Mouse (Mus musculus) monocyte, adult 2 months (primary cell): Measurements from ENCODE around the gene Shc4.

ENCODE experiments used
- DNase-seq, 2 experiments: peaks; one replicate each; pipeline ENCODE4 v3.0.0; 2022; ENCODE audit warnings: low spot score in 2 of 2, low read depth in 1 of 2

Gene Shc4

DNA sequence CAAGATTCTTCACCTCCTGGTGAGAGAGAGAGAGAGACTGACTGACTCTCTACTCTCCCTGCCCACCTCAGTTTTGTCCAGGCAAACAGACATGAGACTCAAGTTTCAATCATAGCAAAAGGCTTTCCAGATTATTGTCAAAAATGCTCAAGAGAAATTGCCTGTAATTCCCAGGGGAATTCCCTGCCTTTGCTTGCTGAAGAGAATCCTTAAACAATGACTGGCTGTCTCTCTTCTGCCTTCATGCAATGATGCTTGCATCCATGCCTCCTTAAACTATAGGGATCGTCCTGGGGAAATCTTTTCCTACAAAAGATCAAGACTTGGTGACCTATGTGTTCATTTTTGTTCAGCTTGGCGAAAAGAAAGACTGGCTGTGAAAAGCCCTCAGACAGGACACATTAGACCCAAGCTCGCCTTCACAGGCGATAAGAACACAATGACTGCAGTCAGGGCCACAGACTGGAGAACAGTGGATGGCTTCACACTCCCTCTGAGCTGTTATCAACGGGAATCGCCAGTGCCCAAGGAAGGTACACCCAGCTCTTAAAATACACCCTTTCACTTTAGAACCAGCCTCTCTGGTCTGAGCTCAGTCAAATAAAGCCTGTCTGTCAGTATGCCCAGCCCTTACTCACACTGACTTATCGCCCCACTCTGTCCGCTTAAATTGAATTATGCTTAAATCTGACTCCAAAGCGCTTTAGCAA, 38.4 kb downstream of the Shc4 start:
- DNase-seq: no peak

DNA sequence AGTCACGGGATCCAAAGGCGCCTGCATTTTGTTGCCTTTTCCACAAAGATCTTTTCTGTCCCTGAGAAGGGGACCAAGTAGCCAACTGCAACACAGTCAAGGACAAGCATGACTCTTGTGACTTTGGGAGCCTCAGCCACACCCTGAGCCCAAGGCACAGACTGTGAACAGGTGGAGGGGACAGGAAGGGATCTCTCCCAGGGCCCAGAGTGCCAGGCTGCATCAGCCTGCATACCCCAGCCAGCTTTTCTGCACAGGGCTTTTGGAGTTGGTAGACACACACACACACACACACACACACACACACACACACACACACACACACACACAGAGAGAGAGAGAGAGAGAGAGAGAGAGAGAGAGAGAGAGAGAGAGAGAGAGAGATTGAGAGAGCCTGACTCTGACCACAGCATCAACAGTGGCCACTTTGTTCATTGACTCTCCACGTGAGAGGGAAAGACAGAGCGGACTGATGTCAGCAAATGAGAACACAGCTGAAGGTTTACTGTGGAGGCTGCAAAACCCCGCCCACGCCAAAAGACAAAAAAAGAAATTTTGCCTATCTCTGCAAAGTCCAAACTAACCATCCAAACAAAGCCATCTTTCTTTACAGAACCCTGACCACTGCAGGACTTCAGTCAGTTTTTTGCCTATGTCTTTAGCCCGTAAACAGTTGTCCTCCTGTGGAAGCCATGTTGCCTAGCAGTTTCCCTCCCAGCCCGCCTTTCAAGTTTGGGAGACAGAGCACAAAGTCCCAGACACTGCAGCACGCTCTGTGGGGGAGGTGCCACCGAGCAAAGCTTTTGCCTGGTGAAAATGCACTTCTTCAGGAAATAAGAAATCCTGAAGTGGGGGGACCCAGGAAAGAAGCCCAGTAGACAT, 39.1 kb downstream of the Shc4 start:
- DNase-seq: no peak

DNA sequence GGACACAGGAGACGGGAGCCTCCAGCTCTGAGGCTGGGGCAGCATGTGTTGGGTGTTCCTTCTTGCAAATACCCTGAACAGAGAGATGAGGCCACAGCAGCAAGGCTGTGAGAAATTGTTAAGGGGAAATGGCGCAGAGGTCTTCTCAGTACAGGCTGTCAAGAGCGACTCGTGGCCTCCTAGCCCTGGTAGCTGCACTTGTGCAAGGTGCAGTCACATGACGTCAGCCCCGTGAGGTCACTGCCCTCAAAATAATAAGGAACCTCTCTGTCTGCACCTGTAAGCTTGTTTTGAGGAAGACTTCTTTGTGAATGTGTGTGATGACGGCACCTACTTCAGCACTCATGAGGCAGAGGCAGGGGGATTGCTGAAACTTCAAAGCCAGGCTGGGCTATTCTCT, 40.1 kb downstream of the Shc4 start:
- DNase-seq: no peak

DNA sequence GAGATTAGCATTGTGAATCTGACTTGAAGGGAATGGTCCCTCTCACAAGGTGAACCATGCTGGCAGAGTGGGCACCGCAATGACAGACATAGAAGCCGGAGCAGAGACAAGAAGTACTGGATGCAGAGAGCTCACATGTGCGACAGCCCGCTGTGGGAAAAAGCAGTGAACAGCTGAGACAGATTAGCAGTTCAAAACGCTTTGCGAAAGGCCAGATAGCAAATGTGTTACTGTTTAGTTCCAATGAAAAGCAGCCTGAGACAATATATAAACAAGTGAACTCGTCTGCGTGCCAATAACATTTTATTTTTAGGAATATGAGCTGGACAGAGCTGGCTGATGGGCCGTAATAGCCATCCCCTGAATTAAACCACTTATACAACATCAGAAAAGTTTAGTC, 42.1 kb downstream of the Shc4 start:
- DNase-seq: no peak

DNA sequence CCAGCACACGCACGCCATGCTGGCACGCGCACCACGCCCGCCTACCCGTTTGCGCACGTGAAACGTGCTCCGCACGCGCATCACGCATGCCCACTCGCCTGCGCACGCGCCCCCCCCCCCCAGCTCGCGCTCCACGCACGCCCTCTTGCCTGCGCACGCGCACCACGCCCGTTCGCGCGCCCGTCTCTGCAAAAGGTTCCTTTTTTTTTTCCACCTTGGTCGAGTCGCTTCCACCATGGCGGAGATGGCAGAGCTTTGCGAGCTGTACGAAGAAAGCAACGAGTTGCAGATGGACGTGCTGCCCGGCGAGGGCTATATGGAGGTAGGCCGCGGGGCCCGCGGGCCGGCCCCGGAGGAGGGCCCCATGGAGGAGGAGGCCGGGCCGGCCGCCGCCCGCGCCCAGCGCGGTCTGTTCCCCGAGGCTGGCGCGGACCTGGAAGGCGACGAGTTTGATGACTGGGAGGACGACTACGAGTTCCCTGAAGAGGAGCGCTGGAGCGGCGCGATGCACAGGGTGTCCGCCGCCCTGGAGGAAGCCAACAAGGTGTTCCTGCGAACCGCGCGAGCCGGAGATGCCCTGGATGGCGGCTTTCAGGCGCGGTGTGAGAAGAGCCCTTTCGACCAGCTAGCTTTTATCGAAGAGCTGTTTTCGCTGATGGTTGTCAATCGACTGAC, 50.9 kb downstream of the Shc4 start, which contains the start of gene Eid1:
Eid1 (plus strand) TSS at position 139 of the 675 bp plus-strand sequence.
- peak in 1 of 2 experiments; percentile 24 for DNase-seq

DNA sequence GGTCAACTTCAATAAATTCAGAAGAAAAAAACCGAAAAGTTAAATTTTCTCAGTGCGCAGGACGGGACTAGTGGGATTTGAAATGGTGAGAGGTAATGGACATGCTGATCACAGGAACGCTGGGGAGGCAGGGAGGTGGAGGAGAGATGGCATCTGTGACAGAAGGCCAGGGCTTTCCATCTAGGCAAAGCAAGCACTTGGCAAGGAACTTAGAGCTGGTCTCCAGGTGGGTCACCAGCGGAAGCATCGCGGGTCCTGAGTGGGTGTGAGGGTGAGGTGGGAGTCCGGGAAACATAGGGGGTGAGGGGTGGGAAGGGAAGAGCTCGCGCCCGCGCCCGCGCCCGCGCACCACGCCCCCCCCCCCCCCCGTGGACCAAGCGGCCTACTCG, 51.4 kb downstream of the Shc4 start:
- DNase-seq: no peak

DNA sequence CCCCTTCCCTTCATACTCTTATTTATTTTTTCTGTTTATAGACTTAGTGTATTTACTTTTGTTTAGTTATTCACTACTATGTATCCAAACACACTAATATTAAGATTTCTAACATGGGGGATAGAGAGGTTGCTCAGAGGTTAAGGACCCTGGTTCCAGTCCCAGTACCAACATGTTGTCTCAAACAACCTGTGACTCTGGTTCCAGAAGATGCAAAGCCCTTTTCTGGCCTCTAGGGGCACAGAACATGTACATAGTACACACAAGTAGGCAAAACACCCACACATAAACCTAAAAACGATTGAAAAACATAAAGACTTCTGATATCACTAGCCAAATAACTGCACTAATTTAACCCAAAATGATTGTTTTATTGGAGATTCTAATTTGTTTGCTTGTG, 53.1 kb downstream of the Shc4 start:
- DNase-seq: no peak

DNA sequence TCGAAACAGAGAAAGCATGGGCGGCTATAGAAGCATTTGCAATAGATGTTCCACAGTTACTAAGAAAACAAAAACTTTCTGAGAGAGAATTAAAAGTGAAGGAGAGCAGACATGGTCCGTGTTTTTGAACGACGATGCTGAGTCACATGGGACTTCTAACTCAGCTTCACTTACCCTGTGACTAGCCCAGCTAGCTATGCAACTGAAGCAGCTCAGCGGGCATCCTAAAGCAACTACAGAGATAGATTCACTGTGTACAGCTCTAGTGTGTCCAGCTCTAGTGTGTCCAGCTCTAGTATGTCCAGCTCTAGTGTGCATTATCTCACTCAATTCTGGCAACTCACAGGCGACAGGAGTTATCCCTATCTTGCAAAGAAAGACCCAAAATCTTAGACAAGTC, 56.2 kb downstream of the Shc4 start:
- DNase-seq: no peak

DNA sequence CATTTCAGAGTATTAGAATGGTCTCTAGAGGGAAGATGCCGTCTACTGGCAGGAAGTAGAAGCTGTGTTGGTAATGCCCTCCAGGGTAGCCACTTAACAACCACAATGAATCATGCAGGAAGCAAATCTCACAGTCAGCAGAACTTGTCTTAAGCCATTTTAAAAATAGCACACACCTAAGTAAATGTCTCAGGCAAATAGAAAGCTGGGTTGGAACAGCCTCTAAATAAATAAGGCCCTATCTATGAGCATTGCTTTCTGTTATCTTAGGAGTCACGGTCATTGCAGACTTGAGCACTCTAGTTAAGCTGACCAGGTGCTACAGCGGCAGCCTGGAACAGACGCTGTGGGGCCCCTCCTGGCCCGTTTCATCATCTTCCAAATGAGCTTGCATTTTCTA, 56.8 kb downstream of the Shc4 start:
- DNase-seq: no peak

DNA sequence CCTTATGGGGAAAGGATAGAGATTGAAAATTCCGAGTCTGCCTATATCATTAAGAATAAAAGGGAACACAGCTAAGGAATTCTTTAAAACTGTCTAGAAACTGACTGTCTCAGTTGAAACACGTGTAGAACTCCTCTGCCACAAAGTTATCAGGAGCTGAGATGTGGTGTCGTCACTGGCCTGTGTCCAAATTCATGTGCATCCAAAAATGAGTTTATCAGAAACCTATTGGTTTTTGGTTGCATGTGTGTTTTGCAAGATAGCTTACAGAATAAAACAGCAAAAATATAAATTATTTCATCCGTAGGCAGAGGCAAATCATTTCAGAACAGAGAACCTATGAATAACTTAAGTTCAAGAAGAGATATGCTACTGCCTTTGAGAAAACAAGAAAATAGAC, 57.3 kb downstream of the Shc4 start:
- no peak for DNase-seq

DNA sequence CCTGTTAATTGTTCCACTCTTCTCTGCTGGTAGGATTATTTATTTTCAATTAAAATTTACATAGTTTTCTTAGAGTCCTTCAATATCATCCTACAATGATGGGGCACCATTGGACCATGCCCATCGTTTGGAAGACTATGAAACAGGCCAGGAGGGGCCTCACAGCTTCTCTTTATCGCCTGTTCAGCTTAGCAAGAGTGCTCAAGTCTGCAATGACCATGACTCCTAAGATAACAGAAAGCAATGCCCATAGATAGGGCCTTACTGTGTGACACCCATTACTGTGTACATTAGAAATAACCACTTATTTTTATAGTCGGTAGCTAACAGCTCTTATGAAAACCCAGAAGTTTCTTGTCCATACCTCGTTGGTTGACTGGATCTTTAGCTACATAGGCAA, 58.0 kb downstream of the Shc4 start:
- no peak for DNase-seq

DNA sequence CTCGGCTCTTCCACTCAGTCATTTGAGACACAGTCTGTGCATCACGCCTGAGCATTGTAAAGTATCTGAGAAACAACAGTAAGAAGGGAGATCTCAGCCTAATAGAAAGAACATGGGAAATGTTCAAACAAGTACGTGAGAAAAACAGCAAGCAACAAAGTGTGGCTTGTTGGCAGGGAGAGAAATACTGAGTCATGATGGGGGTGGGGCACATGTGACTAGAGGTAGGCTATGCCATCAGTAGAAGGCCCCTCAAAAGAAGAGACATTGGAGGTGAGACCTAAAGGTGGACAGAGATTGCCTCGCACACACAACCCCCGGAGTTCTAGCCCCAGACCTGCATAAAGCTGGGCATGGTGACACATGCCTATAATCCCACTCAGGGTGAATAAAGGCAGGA, 58.7 kb downstream of the Shc4 start:
- DNase-seq: no peak

DNA sequence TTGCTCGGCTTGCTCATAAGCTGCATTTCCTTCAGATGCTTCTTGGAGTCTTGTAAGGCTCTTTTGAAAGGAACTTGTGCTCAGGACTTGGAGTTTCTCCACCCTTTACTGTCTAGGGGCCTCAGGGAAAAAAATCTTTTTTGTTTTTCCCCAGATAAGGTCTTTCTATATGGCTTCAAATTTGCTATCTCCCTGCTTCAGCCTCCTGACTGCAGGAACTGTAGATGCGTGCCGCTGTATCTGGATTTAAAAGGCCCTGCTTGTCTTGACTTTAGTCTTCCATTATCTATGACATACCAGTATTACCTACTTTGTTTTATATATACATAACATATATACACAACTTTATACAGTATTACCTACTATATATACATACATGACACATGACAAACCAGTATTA, 61.4 kb downstream of the Shc4 start:
- no peak for DNase-seq

DNA sequence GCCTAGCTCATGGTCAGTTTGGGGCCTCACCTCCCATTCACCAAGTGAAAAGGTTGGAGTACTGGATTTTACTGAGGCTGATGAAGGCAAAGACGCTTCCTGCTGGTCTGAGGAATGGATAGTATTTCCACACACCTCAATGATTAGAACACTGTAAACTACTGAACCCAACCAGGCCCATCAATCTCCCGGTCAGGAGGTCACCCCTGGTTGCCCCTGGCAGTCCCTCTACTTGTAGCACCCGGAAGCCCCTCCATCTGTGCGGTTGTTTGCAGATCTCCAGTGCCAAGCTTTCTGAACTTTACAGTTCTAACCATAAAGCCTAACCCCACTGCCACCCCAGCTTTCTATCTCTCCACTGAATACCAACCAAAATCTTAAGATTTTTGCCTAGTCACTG, 62.8 kb downstream of the Shc4 start:
- no peak for DNase-seq

DNA sequence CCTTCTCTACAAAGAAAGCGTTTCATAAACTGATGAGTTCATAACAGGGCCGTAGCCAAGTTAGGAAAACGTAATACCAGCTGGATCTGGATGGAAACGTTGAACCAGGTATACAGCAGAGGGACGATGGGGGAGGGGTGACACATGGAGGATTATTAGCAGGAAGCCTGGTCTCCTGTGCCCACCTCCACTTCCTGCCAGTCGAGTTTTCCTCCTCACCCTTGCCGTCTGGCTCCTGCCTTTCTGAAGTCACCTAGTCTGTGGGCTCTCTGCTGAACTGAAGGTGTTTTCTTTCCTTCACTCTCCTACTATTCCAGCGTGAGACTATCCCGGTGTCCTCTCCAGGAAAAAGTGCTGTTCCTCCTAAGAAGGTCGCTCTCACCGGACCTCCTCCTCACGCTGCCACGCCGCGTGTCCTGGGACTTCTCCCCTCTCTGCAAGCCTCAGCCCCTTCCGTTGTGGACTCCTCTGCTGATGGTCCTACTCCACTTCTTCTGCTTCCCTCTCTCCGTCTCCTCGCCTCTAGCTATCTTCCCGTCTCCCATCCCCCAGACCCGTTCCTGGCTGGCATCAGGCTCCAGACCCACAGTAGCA, 63.3 kb downstream of the Shc4 start:
- DNase-seq: no peak

DNA sequence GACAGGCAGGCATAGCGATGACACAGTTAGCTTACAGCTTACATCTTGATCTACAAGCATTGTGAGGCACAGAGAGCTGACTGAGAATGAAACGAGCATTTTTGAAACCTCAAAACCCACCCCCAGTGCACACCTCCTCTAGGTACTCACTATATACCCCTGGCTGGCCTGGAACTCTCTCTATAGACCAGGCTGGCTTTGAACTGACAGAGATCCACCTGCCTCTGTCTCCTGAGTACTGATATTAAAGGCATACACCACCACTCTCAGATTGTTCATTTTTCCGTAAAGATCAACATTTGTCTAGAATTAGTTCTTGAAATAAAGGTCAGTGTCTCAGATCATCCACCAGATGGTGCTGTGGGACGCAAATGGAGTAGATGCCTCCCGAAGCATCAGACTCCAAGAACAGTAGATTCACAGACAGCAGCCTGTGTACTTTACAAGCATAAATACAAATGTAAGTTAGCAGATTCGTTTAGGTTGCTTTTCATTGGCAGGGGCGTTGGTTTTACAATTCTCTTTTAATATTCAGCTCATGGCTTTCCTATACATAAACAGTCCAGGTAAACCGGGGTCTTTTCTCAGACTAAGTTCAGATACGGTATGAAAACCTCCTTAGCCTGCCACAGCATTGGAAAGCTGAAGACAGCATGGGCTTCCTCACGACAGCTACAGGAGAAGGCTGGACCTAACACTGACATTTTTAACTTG, 64.0 kb downstream of the Shc4 start:
- peak in 1 of 2 experiments; percentile 21 for DNase-seq

DNA sequence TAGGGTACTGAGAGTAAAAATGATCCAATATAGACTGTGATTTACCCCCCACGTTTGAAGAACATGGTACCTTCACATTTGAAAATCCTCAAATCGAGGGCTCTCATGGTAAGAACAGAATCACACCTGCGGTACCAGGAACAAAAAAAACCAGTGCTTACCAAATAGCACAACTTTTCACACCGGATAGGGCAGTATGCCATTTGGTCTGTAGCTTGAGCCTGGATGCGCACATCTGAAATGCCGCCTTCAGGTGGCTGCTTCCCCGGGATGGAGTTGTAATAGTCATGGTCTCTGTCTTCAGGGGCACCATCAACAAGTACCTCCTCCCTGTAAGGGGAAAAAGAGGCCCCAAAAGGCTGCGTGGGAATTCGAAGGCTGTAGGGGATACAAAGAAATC, 68.6 kb downstream of the Shc4 start:
- DNase-seq: no peak

DNA sequence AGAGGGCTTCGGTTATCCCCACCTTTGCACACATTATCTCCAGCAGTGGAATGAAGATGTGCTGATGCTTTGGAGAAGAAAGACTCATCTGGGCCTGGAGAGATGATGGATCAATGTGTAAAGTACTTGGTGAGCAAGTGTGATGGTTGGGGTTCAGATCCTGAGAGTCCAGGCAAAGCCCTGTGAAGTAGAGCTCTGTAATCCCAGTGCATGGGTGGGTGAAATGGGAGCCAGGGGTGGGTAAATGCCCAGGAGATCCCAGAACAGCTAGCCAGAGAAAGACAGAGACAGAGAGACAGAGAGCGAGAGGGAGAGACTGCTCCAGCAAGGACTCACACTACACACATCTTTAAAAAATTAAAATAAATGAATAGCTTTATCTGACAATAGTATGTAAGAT, 70.7 kb downstream of the Shc4 start:
- no peak for DNase-seq

DNA sequence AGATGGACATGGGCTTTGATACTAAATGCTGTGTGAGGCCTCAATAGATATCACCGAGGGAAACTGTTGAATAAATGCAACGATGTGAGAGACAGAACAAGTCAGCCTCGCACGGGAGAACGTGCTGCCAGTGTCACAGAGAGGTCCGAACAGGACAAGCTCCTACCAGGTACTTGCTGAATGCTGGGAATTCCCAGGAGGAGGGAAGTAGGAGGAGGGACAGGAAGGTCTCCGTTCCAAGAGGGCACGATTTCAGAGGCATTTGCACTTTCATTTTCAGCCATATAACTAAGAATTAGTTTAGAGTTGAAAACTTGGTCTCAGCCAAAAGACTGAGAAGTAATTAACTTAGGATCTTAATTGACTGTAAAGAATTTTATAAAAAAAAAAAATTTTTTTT, 72.4 kb downstream of the Shc4 start:
- no peak for DNase-seq

DNA sequence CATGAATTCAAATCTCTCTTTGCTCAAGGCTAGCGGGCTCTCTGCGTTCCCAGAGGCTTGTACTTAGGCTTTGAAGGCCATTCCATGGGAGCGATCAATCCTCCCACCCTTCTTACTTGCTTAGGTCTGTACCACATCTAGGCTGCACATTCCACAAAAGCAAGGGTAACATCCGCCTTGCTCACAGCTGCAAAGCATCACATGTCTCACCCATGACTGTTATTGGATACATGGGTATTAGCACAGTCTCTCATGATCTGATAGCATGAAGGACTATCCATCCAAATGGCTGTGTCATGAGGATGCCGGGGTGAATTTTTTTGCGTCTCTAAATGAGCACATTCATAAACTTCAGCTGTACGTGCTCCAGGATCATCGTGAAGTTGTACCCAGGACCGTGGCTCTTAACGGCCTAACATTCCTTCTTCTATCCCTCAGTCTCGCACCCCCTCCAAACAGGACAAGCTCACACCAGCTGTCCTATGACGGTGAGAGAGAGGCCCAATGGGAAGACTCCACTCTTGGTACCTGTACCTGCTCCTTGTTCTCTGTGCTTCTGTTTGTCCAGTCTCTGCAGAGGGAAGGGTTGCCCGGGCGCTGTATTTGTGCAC, 73.1 kb downstream of the Shc4 start:
- no peak for DNase-seq

DNA sequence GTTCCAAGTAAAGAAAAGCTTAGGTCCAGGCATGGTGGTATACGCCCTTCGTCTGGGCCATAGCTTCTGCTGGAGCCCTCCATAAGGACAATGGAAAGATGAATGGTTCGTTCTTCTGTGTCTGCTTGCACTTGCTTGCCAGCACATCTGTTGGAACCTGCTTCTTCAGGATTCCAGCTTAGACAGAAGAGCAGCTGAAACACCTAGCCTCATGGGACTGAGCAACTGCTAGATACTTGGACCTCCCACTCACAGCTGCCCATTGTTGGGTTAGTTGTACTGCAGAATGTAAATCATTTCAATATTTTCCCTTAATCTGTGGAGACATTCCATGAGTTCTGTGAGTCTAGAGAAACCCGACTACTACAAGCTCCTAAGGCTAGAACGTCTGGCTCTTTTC, 73.9 kb downstream of the Shc4 start:
- DNase-seq: no peak
